Mouse (Mus musculus): ENCODE results near the gene Tmem45a2. TPM values are rescaled to one million over a fixed set of nuclear protein-coding genes. Genes with fewer than 3 reads are reported as not detected.

Tmem45a2 gene
- polyA plus RNA-seq, 1 experiment from 2014 or later, result 0.08 TPM

Other genes starting within 250 kb of the Tmem45a2 start
- gene Tmem45a, start 185.2 kb downstream of the Tmem45a2 start, polyA plus RNA-seq (2014; fragmentation: Nextera tagmentation; extraction: Ambion mirVana), result 71.5 and 84.1 TPM in 2 replicates
- 0.72 TPM in 1 of 2 replicates, not detected in the other for gene Lnp1, start 143.3 kb downstream of the Tmem45a2 start, polyA plus RNA-seq (2014; fragmentation: Nextera tagmentation; extraction: Ambion mirVana)
- gene Tomm70a, start 50.3 kb upstream of the Tmem45a2 start, polyA plus RNA-seq (2014; fragmentation: Nextera tagmentation; extraction: Ambion mirVana), result 52.6 and 54.5 TPM in 2 replicates
- gene Nit2, start 96.0 kb upstream of the Tmem45a2 start, polyA plus RNA-seq (2014; fragmentation: Nextera tagmentation; extraction: Ambion mirVana), result 73.4 and 81.0 TPM in 2 replicates
- 34.1 and 34.5 TPM in 2 replicates for gene Tbc1d23, start 160.1 kb upstream of the Tmem45a2 start, polyA plus RNA-seq (2014; fragmentation: Nextera tagmentation; extraction: Ambion mirVana)
- 0.07 TPM in 1 of 2 replicates, not detected in the other for gene Tmem30c, start 221.5 kb upstream of the Tmem45a2 start, polyA plus RNA-seq (2014; fragmentation: Nextera tagmentation; extraction: Ambion mirVana)

Measured in embryonic facial prominence, embryonic 14.5 days (tissue).